Mouse (Mus musculus) stomach, embryonic 16.5 days (tissue): ENCODE data around the gene Elovl1. TPM values are rescaled to one million over a fixed set of nuclear protein-coding genes. Genes with fewer than 3 reads are reported as not detected.

ENCODE experiments used
- ATAC-seq: fragments of 200-750 bp; cut with Nextera tagmentation; 2 replicates; pipeline ENCODE4 v1.8.0; 2017; ENCODE audit warnings: moderate number of reproducible peaks, moderate TSS enrichment; ENCODE audit not compliant: insufficient read depth, low FRiP score
- H3K27ac ChIP-seq: fragments of 300-500 bp; sonication (generic); 2 replicates; pipeline ENCODE4 v1.5.1; 2014; ENCODE audit warnings: low read length
- H3K27me3 ChIP-seq: fragments of 300-500 bp; sonication (generic); 2 replicates; pipeline ENCODE4 v1.6.1; 2014; ENCODE audit warnings: low read length, control low read depth, mixed read lengths; ENCODE audit not compliant: control insufficient read depth, insufficient read depth
- H3K36me3 ChIP-seq: fragments of 300-500 bp; sonication (generic); 2 replicates; pipeline ENCODE4 v1.6.1; 2014; ENCODE audit warnings: low read length; ENCODE audit not compliant: control insufficient read depth, insufficient read depth
- H3K4me1 ChIP-seq: fragments of 300-500 bp; sonication (generic); 2 replicates; pipeline ENCODE4 v1.6.1; 2014; ENCODE audit warnings: low read length, control low read depth, mixed read lengths; ENCODE audit not compliant: control insufficient read depth, insufficient read depth
- H3K4me2 ChIP-seq: fragments of 300-500 bp; sonication (generic); 2 replicates; pipeline ENCODE4 v1.6.1; 2014; ENCODE audit warnings: low read depth, low read length, mixed read lengths
- H3K4me3 ChIP-seq: fragments of 300-500 bp; sonication (generic); replicated peaks from 2 replicates; pipeline ENCODE4 v1.5.1; 2014; ENCODE audit warnings: mild to moderate bottlenecking, low read length
- H3K9ac ChIP-seq: fragments of 300-500 bp; sonication (generic); 2 replicates; pipeline ENCODE4 v1.6.1; 2014; ENCODE audit warnings: low read length
- H3K9me3 ChIP-seq: fragments of 300-500 bp; sonication (generic); replicated peaks from 2 replicates; pipeline ENCODE4 v1.6.1; 2016; ENCODE audit warnings: low read length, control low read depth; ENCODE audit not compliant: control insufficient read depth
- WGBS: fragments of 180-500 bp; shearing (Covaris S2); extraction: QIAGEN DNeasy Blood & Tissue Kit; methylation state at CpG from one replicate; pipeline ENCODE4 v1.1.7; 2014; 5-methylcytosine and 5-hydroxymethylcytosine counted together
- polyA plus RNA-seq: library from polyadenylated mRNA; unstranded; fragments of >200 nt; fragmentation: Nextera tagmentation; extraction: Ambion mirVana; gene quantifications from 2 replicates; pipeline ENCODE4 v1.2.1, GENCODE M21; 2015

The Elovl1 gene
- polyA plus RNA-seq, 1 experiment from 2014 or later: 171 TPM

GRCm38 (mm10) chr4:118401918-118402317, 26.0 kb upstream of the Elovl1 start:
- 83% methylated on average over 5 of the region's 5 CpGs for WGBS
- ATAC-seq: no peak
- H3K36me3 ChIP-seq: 0 out of 2 replicates have a peak, but pooled peaks cover 13% of the 10 kb centered on the region

GRCm38 (mm10) chr4:118402701-118403100, 25.2 kb upstream of the Elovl1 start:
- no peaks in the 10 kb centered on the region for H3K4me1 ChIP-seq
- H3K27me3 ChIP-seq: no peaks in the 10 kb centered on the region
- H3K27ac ChIP-seq: no peak overlapping the region
- H3K9ac ChIP-seq: no peak overlapping the region
- 0 out of 2 replicates have a peak, but pooled peaks cover 13% of the 10 kb centered on the region for H3K36me3 ChIP-seq
- no peak overlapping the region for H3K4me3 ChIP-seq
- no peak overlapping the region for H3K4me2 ChIP-seq
- WGBS: 92% methylated on average over 12 of the region's 12 CpGs
- no peaks in the 10 kb centered on the region for H3K9me3 ChIP-seq
- ATAC-seq: no peak

More at GRCm38 (mm10) chr4:118401918-118402317, 26.0 kb upstream of the Elovl1 start:
- Histone ChIP-seq H3K27me3 (no peaks in the 10 kb centered on the region), H3K9me3 (no peaks in the 10 kb centered on the region), H3K9ac (no peak overlapping the region), H3K4me1 (no peaks in the 10 kb centered on the region), H3K4me2 (no peak overlapping the region), H3K4me3 (no peak overlapping the region), H3K27ac (no peak overlapping the region)

- Histone ChIP-seq H3K9me3 (no peaks in the 10 kb centered on the region), H3K27me3 (no peaks in the 10 kb centered on the region), H3K27ac (peak within 1 kb of the TSS; percentile 69), H3K4me2 (peak within 1 kb of the TSS; percentile 80), H3K9ac (peak within 1 kb of the TSS; percentile 86), H3K36me3 (no peaks in the 10 kb centered on the region; the same call in 1 of the 2 replicates), H3K4me1 (peaks cover 9% of the 10 kb centered on the region), H3K4me3 (peak within 1 kb of the TSS; percentile 80)
- peak; percentile 94 for ATAC-seq
- under 1% methylated on average over 53 of the region's 53 CpGs for WGBS
Observed at GRCm38 (mm10) chr4:118409142-118409900, 18.6 kb upstream of the Elovl1 start, which contains the start of the genes Szt2 and Med8. TSS of gene Szt2 (minus strand) at chr4:118409273. TSS of gene Med8 (plus strand) at chr4:118409337.

- Histone ChIP-seq H3K36me3 (no peaks in the 10 kb centered on the region; the same call in 1 of the 2 replicates), H3K27me3 (no peaks in the 10 kb centered on the region), H3K4me1 (peaks cover 9% of the 10 kb centered on the region), H3K9me3 (no peaks in the 10 kb centered on the region), H3K4me3 (no peak overlapping the region), H3K27ac (no peak overlapping the region), H3K9ac (no peak overlapping the region), H3K4me2 (no peak overlapping the region)
- no peak for ATAC-seq
- 93% methylated on average over 5 of the region's 5 CpGs for WGBS
Observed at GRCm38 (mm10) chr4:118410871-118411270, 17.0 kb upstream of the Elovl1 start.

GRCm38 (mm10) chr4:118413553-118413952, 14.3 kb upstream of the Elovl1 start:
- no peak overlapping the region for H3K4me2 ChIP-seq
- no peak overlapping the region for H3K4me3 ChIP-seq
- no peak overlapping the region for H3K27ac ChIP-seq
- ATAC-seq: no peak
- H3K9me3 ChIP-seq: no peaks in the 10 kb centered on the region
- no peak overlapping the region for H3K9ac ChIP-seq
- no peaks in the 10 kb centered on the region for H3K27me3 ChIP-seq
- 95% methylated on average over 5 of the region's 5 CpGs for WGBS
- no peaks in the 10 kb centered on the region; the same call in 1 of the 2 replicates for H3K36me3 ChIP-seq
- peaks cover 4% of the 10 kb centered on the region; the same call in 1 of the 2 replicates for H3K4me1 ChIP-seq

- Histone ChIP-seq H3K9me3 (no peaks in the 10 kb centered on the region), H3K27ac (no peak overlapping the region), H3K4me1 (no peaks in the 10 kb centered on the region), H3K27me3 (no peaks in the 10 kb centered on the region), H3K36me3 (peaks cover 3% of the 10 kb centered on the region; the same call in 1 of the 2 replicates), H3K4me2 (no peak overlapping the region), H3K9ac (no peak overlapping the region), H3K4me3 (no peak overlapping the region)
- 86% methylated on average over 2 of the region's 2 CpGs for WGBS
- peak; percentile 29; the same call in 1 of the 2 replicates for ATAC-seq
Observed at GRCm38 (mm10) chr4:118415779-118416178, 12.1 kb upstream of the Elovl1 start.

- H3K4me2 ChIP-seq: no peak overlapping the region
- H3K9me3 ChIP-seq: no peaks in the 10 kb centered on the region
- no peak overlapping the region for H3K27ac ChIP-seq
- no peak overlapping the region for H3K9ac ChIP-seq
- no peak for ATAC-seq
- H3K4me1 ChIP-seq: no peaks in the 10 kb centered on the region
- H3K4me3 ChIP-seq: no peak overlapping the region
- H3K36me3 ChIP-seq: peaks cover 3% of the 10 kb centered on the region; the same call in 1 of the 2 replicates
- H3K27me3 ChIP-seq: no peaks in the 10 kb centered on the region
- 89% methylated on average over 5 of the region's 5 CpGs for WGBS
Observed at GRCm38 (mm10) chr4:118416329-118416728, 11.6 kb upstream of the Elovl1 start.

- no peak overlapping the region for H3K4me3 ChIP-seq
- H3K27me3 ChIP-seq: no peaks in the 10 kb centered on the region
- H3K36me3 ChIP-seq: peaks cover 3% of the 10 kb centered on the region; the same call in 1 of the 2 replicates
- H3K27ac ChIP-seq: no peak overlapping the region
- no peak for ATAC-seq
- no peak overlapping the region for H3K4me2 ChIP-seq
- no peaks in the 10 kb centered on the region for H3K4me1 ChIP-seq
- WGBS: 82% methylated on average over 13 of the region's 13 CpGs
- H3K9me3 ChIP-seq: no peaks in the 10 kb centered on the region
- no peak overlapping the region for H3K9ac ChIP-seq
Observed at GRCm38 (mm10) chr4:118417112-118417797, 10.6 kb upstream of the Elovl1 start.

GRCm38 (mm10) chr4:118421384-118421783, 6.5 kb upstream of the Elovl1 start:
- H3K9ac ChIP-seq: no peak overlapping the region
- WGBS: 95% methylated on average over 3 of the region's 3 CpGs
- no peaks in the 10 kb centered on the region for H3K9me3 ChIP-seq
- no peaks in the 10 kb centered on the region for H3K4me1 ChIP-seq
- H3K27ac ChIP-seq: no peak overlapping the region
- no peaks in the 10 kb centered on the region for H3K27me3 ChIP-seq
- peaks cover 3% of the 10 kb centered on the region; the same call in 1 of the 2 replicates for H3K36me3 ChIP-seq
- H3K4me3 ChIP-seq: no peak overlapping the region
- peak; percentile 58; the same call in 1 of the 2 replicates for ATAC-seq
- H3K4me2 ChIP-seq: no peak overlapping the region
